Mouse (Mus musculus): Measurements from ENCODE around the gene Gale.
"Not testable (repeated sequence)": the region's sequence is repeated elsewhere in the genome, so short reads cannot be mapped to it uniquely, and the experiment has no call there.

Gene Gale

GRCm38 (mm10) chr4:135968271-135968869 lies 4.8 kb downstream of the Gale start:
- in situ Hi-C loops (cut with MboI; ENCODE audit: low sequenced_read_pairs) = no loop called here

- in situ Hi-C loops (cut with MboI; ENCODE audit: low sequenced_read_pairs) = no loop called here
Measured at GRCm38 (mm10) chr4:135969070-135969750, 5.7 kb downstream of the Gale start.

GRCm38 (mm10) chr4:135970585-135970984 lies 7.1 kb downstream of the Gale start:
- in situ Hi-C loops (cut with MboI; ENCODE audit: low sequenced_read_pairs) = no loop called here

GRCm38 (mm10) chr4:135971805-135972555 lies 8.5 kb downstream of the Gale start:
- in situ Hi-C loops (cut with MboI; ENCODE audit: low sequenced_read_pairs) = no loop called here

- in situ Hi-C loops (cut with MboI; ENCODE audit: low sequenced_read_pairs) = no loop called here
Measured at GRCm38 (mm10) chr4:135972556-135972906, 9.0 kb downstream of the Gale start, which contains the start of gene Lypla2. Gene Lypla2 (minus strand): TSS chr4:135972626.

- in situ Hi-C loops (cut with MboI; ENCODE audit: low sequenced_read_pairs) = no loop called here
Measured at GRCm38 (mm10) chr4:135972911-135973811, 9.6 kb downstream of the Gale start.

- in situ Hi-C loops (cut with MboI; ENCODE audit: low sequenced_read_pairs) = no loop called here
Measured at GRCm38 (mm10) chr4:135976146-135976545, 12.6 kb downstream of the Gale start.

GRCm38 (mm10) chr4:135980223-135980622 lies 16.7 kb downstream of the Gale start:
- in situ Hi-C loops (cut with MboI; ENCODE audit: low sequenced_read_pairs) = not testable (repeated sequence)

- in situ Hi-C loops (cut with MboI; ENCODE audit: low sequenced_read_pairs) = no loop called here
Measured at GRCm38 (mm10) chr4:135981524-135982063, 18.1 kb downstream of the Gale start.

GRCm38 (mm10) chr4:135984556-135984955 lies 21.0 kb downstream of the Gale start:
- in situ Hi-C loops (cut with MboI; ENCODE audit: low sequenced_read_pairs) = no loop called here

GRCm38 (mm10) chr4:135985193-135985592 lies 21.7 kb downstream of the Gale start:
- in situ Hi-C loops (cut with MboI; ENCODE audit: low sequenced_read_pairs) = no loop called here

GRCm38 (mm10) chr4:135985769-135986168 lies 22.2 kb downstream of the Gale start:
- in situ Hi-C loops (cut with MboI; ENCODE audit: low sequenced_read_pairs) = no loop called here

GRCm38 (mm10) chr4:135986301-135986942 lies 22.9 kb downstream of the Gale start:
- in situ Hi-C loops (cut with MboI; ENCODE audit: low sequenced_read_pairs) = no loop called here

- in situ Hi-C loops (cut with MboI; ENCODE audit: low sequenced_read_pairs) = no loop called here
Measured at GRCm38 (mm10) chr4:135986943-135987710, 23.6 kb downstream of the Gale start, which contains the start of gene Pithd1. Gene Pithd1 (minus strand): TSS chr4:135987264.

GRCm38 (mm10) chr4:135987714-135988113 lies 24.2 kb downstream of the Gale start:
- in situ Hi-C loops (cut with MboI; ENCODE audit: low sequenced_read_pairs) = no loop called here

GRCm38 (mm10) chr4:135993941-135994340 lies 30.4 kb downstream of the Gale start:
- in situ Hi-C loops (cut with MboI; ENCODE audit: low sequenced_read_pairs) = no loop called here

GRCm38 (mm10) chr4:135995118-135995517 lies 31.6 kb downstream of the Gale start:
- in situ Hi-C loops (cut with MboI; ENCODE audit: low sequenced_read_pairs) = no loop called here

GRCm38 (mm10) chr4:136004107-136004675 lies 40.7 kb downstream of the Gale start:
- in situ Hi-C loops (cut with MboI; ENCODE audit: low sequenced_read_pairs) = no loop called here

GRCm38 (mm10) chr4:136004921-136005320 lies 41.4 kb downstream of the Gale start:
- in situ Hi-C loops (cut with MboI; ENCODE audit: low sequenced_read_pairs) = no loop called here

Data from CH12F3 (cell line).